Mouse (Mus musculus): ENCODE measurements at regions not wholly inside any gene's neighbourhood (a gene's known extent, or its start where the extent isn't known, plus 50 kb on each side); places are given as distances from the start of the nearest gene placed in this dataset.

GRCm38 (mm10) chr9:23136511-23136910 is 86.4 kb upstream of the Bmper start:
- Histone ChIP-seq H3K27me3 (replicated peaks) (no peaks in the 10 kb centered on the region), H3K4me1 (peaks cover 16% of the 10 kb centered on the region), H3K36me3 (replicated peaks; ENCODE audit: low read length) (no peaks in the 10 kb centered on the region), H3K9me3 (no peaks in the 10 kb centered on the region), H3K4me3 (replicated peaks) (peak overlapping the region; percentile 56)
- TF ChIP-seq GATA1 (IDR thresholded peaks at IDR 0.05; ENCODE audit: borderline replicate concordance, low read length) (no peak), FLI1 (IDR thresholded peaks at IDR 0.05; ENCODE audit: low read length) (no peak)

- TF ChIP-seq GATA1 (IDR thresholded peaks at IDR 0.05; ENCODE audit: borderline replicate concordance, low read length) (no peak), FLI1 (IDR thresholded peaks at IDR 0.05; ENCODE audit: low read length) (no peak)
- Histone ChIP-seq H3K4me3 (replicated peaks) (no peak overlapping the region), H3K36me3 (replicated peaks; ENCODE audit: low read length) (no peaks in the 10 kb centered on the region), H3K9me3 (no peaks in the 10 kb centered on the region), H3K4me1 (peaks cover 16% of the 10 kb centered on the region), H3K27me3 (replicated peaks) (no peaks in the 10 kb centered on the region)
Measured at GRCm38 (mm10) chr9:23137682-23138210, 85.1 kb upstream of the Bmper start.

DNA sequence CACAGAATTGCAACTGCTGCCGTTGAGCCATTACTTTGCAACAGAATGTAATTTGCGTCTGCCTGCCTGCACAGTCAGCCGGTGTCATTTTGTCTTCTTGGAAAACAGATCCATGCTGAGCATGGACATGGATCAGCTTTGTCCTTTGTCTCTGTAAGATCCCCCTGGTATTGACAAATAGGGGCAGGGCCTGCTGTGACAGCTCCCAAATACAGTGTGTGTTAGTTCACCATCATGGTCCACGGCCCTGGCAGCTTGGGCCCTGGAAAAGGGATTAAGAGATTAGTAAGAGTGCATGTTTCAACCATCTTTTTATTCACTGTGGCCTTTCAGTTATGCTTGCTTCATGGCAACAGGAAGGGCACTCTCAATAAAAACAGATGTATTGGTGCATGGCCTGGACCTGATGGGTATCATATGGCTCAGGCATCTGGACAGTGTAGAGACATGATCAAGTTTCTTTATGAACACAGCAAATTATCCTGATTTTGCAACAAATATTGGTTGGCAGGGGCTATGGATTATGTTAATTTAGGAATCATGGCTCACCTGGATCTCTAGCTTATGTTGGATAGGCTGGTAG is 83.2 kb upstream of the Bmper start:
- TF ChIP-seq GATA1 (IDR thresholded peaks at IDR 0.05; ENCODE audit: borderline replicate concordance, low read length) (no peak), FLI1 (IDR thresholded peaks at IDR 0.05; ENCODE audit: low read length) (no peak)
- H3K4me1 ChIP-seq, result peaks cover 16% of the 10 kb centered on the region

DNA sequence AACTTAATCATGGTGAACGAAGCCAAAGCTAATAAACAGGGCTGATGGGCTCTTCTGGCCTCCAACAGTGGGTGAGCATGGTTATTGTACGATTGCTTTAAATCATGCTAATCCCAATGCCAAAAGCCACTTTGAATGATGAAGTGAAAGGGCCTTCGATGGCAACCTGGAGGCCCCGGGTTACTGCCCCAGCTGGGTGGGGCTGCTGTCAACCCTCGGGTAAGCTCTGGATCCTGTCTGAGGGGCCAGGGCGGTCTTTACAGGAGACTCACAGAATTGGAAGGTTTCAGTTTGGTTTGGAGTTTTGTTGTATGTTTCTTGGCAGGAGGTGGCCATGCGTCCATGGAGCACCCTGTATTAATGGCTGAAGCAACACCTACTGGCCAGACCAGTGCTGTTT is 78.6 kb upstream of the Bmper start:
- Histone ChIP-seq H3K36me3 (replicated peaks; ENCODE audit: low read length) (no peaks in the 10 kb centered on the region), H3K27me3 (replicated peaks) (peaks cover 3% of the 10 kb centered on the region), H3K4me3 (replicated peaks) (no peak overlapping the region), H3K9me3 (no peaks in the 10 kb centered on the region; the same call in 1 of the 2 replicates), H3K4me1 (no peaks in the 10 kb centered on the region)
- TF ChIP-seq GATA1 (IDR thresholded peaks at IDR 0.05; ENCODE audit: borderline replicate concordance, low read length), result no peak
- no peak for TF ChIP-seq FLI1 (IDR thresholded peaks at IDR 0.05; ENCODE audit: low read length)

More for the DNA sequence above, 83.2 kb upstream of the Bmper start:
- Histone ChIP-seq H3K36me3 (replicated peaks; ENCODE audit: low read length) (no peaks in the 10 kb centered on the region), H3K27me3 (replicated peaks) (no peaks in the 10 kb centered on the region), H3K9me3 (no peaks in the 10 kb centered on the region), H3K4me3 (replicated peaks) (no peak overlapping the region)

- Histone ChIP-seq H3K4me3 (replicated peaks) (no peak overlapping the region), H3K27me3 (replicated peaks) (peaks cover 3% of the 10 kb centered on the region), H3K36me3 (replicated peaks; ENCODE audit: low read length) (no peaks in the 10 kb centered on the region), H3K4me1 (no peaks in the 10 kb centered on the region), H3K9me3 (no peaks in the 10 kb centered on the region; the same call in 1 of the 2 replicates)
- TF ChIP-seq GATA1 (IDR thresholded peaks at IDR 0.05; ENCODE audit: borderline replicate concordance, low read length), result no peak
- TF ChIP-seq FLI1 (IDR thresholded peaks at IDR 0.05; ENCODE audit: low read length), result no peak
Measured at GRCm38 (mm10) chr9:23150338-23150737, 72.5 kb upstream of the Bmper start.

- no peaks in the 10 kb centered on the region; the same call in 1 of the 2 replicates for H3K9me3 ChIP-seq
- H3K4me1 ChIP-seq, result no peaks in the 10 kb centered on the region
- H3K4me3 ChIP-seq (replicated peaks), result no peak overlapping the region
- TF ChIP-seq GATA1 (IDR thresholded peaks at IDR 0.05; ENCODE audit: borderline replicate concordance, low read length), result no peak
- TF ChIP-seq FLI1 (IDR thresholded peaks at IDR 0.05; ENCODE audit: low read length), result no peak
- peaks cover 3% of the 10 kb centered on the region for H3K27me3 ChIP-seq (replicated peaks)
- no peaks in the 10 kb centered on the region for H3K36me3 ChIP-seq (replicated peaks; ENCODE audit: low read length)
Measured at GRCm38 (mm10) chr9:23150874-23151273, 72.0 kb upstream of the Bmper start.

DNA sequence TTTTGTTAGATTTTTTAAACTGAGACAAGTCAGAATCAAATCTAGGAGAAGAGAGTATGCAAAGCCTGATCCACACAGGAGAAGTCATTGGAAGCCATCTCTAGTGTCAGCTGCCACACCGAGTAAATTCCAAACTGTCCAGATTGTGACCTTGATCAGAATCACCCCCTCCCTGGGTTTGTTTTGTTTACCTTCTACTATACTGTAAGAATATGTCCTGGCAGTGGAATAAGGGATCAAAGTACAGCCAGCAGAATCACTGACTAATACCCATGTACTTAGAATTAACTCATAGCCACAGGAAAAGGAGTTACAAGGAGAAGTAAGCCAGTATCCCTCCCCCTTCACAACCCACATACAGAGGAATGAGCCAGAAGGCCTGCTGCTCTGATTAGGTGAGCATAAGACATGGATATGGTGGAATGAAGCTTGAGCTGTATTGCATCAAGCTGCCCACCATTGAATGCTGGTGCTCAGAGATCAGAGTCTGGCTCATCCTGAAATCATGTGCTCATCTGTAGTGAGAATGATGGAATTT is 70.9 kb upstream of the Bmper start:
- no peaks in the 10 kb centered on the region for H3K36me3 ChIP-seq (replicated peaks; ENCODE audit: low read length)
- H3K4me3 ChIP-seq (replicated peaks), result no peak overlapping the region
- H3K27me3 ChIP-seq (replicated peaks), result peaks cover 3% of the 10 kb centered on the region
- TF ChIP-seq GATA1 (IDR thresholded peaks at IDR 0.05; ENCODE audit: borderline replicate concordance, low read length) (no peak), FLI1 (IDR thresholded peaks at IDR 0.05; ENCODE audit: low read length) (no peak)
- H3K4me1 ChIP-seq, result no peaks in the 10 kb centered on the region
- H3K9me3 ChIP-seq, result no peaks in the 10 kb centered on the region; the same call in 1 of the 2 replicates

DNA sequence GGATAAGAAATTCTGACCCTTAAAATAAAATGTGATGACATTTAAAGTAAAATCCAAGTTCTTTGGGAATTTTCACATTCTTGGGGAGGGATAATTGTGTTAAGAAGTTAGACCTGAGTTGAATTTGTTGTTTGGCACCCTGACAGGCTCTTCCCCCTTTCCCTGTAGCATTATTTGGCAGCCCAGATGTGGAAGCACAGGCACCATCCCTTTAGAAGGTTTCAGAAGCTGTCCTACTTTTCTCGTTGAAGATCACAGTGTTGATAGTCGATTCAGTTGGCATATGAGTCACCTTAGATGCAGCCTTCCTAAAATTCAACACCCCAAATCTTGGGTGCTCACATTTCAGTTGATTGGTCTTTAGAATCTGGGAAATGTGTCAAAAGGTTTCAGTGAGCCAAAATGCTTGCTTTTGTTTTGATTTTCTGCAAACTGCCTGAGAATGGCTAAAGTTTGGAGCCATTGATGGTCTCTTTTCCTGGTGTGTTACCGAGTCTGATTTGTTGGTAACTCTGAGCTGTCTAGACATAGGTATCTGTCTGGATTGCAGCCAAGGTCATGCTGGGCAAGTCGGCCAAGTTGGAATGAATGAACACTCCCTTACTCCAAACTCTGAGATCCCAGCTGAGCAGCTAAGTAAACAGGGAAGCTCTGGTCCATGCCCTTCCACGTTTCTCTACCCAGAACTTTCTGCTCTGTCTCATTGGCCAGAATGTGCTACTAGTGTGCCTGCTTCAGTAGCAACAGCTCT is 65.9 kb upstream of the Bmper start:
- H3K36me3 ChIP-seq (replicated peaks; ENCODE audit: low read length), result no peaks in the 10 kb centered on the region
- H3K4me1 ChIP-seq, result no peaks in the 10 kb centered on the region
- TF ChIP-seq GATA1 (IDR thresholded peaks at IDR 0.05; ENCODE audit: borderline replicate concordance, low read length) (no peak), FLI1 (IDR thresholded peaks at IDR 0.05; ENCODE audit: low read length) (no peak)
- no peak overlapping the region for H3K4me3 ChIP-seq (replicated peaks)
- no peaks in the 10 kb centered on the region for H3K27me3 ChIP-seq (replicated peaks)
- H3K9me3 ChIP-seq, result no peaks in the 10 kb centered on the region

DNA sequence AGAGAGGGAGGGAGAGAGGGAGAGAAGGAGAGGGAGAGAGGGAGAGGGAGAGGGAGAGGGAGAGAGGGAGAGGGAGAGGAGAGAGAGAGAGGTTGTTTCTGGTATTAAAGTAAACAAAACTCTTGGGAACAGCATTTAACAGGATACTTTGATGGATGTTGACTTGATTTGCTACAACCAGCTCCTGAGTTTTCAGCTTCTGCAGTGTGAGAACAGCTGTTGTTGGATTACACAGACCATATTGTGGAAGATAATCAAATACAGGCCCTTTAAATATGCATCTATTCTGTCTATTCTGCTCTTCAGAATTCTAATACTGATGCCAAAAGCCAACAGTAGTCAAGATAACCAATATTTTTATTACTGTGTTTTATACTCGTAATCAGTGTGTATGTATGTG is 64.4 kb upstream of the Bmper start:
- TF ChIP-seq FLI1 (IDR thresholded peaks at IDR 0.05; ENCODE audit: low read length) (no peak), GATA1 (IDR thresholded peaks at IDR 0.05; ENCODE audit: borderline replicate concordance, low read length) (no peak)
- H3K9me3 ChIP-seq, result no peaks in the 10 kb centered on the region
- H3K4me3 ChIP-seq (replicated peaks), result no peak overlapping the region
- no peaks in the 10 kb centered on the region for H3K27me3 ChIP-seq (replicated peaks)
- H3K4me1 ChIP-seq, result no peaks in the 10 kb centered on the region
- H3K36me3 ChIP-seq (replicated peaks; ENCODE audit: low read length), result no peaks in the 10 kb centered on the region

DNA sequence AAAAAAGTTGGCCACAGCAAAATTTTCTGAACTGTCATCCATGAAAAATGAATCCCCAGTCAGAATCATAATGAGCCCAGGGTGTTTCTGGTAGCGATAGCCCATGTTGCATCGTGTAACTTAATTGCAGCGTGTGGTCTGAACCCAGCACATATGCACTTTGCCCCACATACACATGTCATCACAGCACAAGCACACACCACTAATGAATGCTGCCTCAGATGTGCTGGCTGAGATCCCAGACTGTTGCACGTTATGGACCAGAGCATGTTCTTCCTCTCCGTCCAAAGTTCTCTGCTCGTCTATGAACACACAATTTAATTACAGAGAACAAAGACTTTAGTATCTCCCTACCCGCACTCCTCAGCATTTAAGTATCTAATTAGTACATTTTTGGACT is 61.5 kb upstream of the Bmper start:
- no peaks in the 10 kb centered on the region for H3K4me1 ChIP-seq
- no peaks in the 10 kb centered on the region for H3K27me3 ChIP-seq (replicated peaks)
- H3K9me3 ChIP-seq, result no peaks in the 10 kb centered on the region
- H3K4me3 ChIP-seq (replicated peaks), result peak overlapping the region; percentile 12
- no peak for TF ChIP-seq GATA1 (IDR thresholded peaks at IDR 0.05; ENCODE audit: borderline replicate concordance, low read length)
- TF ChIP-seq FLI1 (IDR thresholded peaks at IDR 0.05; ENCODE audit: low read length), result no peak
- H3K36me3 ChIP-seq (replicated peaks; ENCODE audit: low read length), result no peaks in the 10 kb centered on the region

All from megakaryocyte, embryonic 14.5 days (primary cell).